Mouse (Mus musculus): Measurements from ENCODE around the gene Adcy7.

DNA sequence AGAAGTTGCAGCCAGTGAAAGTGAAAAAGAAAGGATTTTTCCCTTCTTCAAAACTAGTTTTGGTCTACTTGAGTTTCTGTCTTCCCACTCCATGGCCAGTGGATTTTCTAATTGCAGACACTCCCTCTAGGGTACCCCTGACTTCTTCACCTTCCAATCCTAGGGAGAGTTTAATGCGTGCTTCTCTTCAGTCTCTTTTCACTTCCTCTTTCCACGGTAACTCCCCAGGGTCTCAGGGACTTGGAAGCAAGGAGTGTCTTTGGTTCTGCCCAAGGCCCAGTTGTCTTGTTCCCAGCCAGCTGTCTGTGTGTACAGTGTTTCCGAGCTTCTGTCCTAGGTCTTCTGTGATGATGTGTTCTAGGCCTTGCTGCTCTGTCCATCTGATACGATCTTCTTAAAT lies 30.3 kb upstream of the Adcy7 start:
- TF ChIP-seq CTCF (IDR thresholded peaks at IDR 0.05; ENCODE audit: low read depth) (no peak), EP300 (optimal IDR thresholded peaks at IDR 0.05) (no peak)

Measured in stomach, postnatal 0 days (tissue).